Mouse (Mus musculus) heart, adult 2 months (tissue): ENCODE data around the gene Gm3880.
"Not testable (repeated sequence)": the region's sequence is repeated elsewhere in the genome, so short reads cannot be mapped to it uniquely, and the experiment has no call there.

ENCODE experiments used
- CTCF ChIP-seq: fragments of 200-600 bp; IDR thresholded peaks from 2 replicates; pipeline ENCODE4 v1.8.1; 2022; ENCODE audit warnings: antibody characterized with exemption, mild to moderate bottlenecking, moderate library complexity
- POLR2A ChIP-seq: fragments of 200-500 bp; IDR thresholded peaks from 2 replicates; pipeline ENCODE4 v1.6.1; 2011; ENCODE audit warnings: mild to moderate bottlenecking, low read depth, low read length, control low read depth; ENCODE audit not compliant: insufficient read depth

DNA sequence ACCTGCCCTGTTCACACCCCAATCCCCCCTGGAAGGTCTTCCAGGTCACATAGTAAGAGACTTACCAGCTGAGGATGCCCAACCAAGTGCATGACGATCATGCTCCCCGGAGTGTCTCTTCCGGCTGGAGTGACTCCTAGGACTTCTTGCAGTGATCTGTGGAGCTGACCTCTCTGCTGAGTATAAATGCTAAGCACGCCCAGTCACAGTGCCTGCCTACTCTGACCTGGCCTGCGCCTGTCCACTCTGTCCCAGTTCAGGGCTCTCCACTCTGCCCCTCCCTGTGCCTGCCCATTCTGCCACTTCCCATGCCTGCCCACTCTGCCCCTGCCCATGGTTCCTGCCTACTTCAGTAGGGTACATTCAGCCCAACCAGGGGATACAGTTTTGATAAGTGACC lies at the start of gene Gm3880:
- not testable (repeated sequence) for TF ChIP-seq POLR2A, CTCF
